Mouse (Mus musculus): Measurements from ENCODE around the gene Ccdc173.
A peak's percentile ranks its signal among the peaks of the same experiment; 100 is the strongest.

The Ccdc173 gene

GRCm38 (mm10) chr2:69778836-69779177 lies 10.6 kb downstream of the Ccdc173 start:
- no peak for DNase-seq

DNA sequence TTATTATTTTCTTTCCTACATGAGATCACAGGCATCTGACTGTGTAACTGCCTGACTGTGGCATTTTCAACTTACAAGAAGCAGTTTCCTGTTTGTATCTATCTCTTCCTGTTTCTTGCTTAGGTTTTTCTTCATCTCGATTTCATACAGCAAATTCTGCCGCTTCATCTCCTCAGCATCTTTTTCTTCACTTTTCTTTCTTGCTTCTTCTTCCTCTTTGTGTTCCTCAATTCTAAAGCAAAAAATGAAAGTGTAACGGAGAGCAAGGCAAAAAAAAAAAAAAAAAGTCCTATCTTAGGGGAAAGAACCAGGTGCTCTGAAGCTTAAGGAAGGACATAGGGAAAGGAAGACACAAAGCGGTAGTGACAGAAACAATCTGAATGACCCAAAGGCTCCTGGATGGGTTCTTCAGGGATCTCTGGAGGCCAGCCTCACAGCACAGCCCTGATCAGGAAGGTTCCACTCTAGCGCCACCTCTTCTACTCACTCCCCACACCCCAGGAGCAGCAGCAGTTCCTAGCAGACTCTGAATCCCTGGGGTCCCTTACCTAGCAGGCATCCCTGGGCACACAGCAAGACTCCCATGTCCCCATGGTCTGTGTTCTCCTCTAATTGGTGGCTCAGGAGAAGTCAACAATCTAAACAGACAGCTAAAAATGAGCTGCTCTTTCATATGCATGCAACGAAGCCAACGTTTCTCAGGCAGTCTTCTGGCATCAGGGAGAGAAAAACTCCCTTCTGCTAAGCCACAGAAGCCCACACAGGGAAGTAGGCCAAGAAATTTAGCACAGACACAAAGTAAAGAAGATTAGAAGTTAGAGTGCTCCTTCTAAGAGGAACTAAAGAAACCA lies 11.2 kb downstream of the Ccdc173 start:
- DNase-seq, result peak; percentile 28

- DNase-seq, result peak; percentile 29
Observed at GRCm38 (mm10) chr2:69773331-69773730, 16.0 kb downstream of the Ccdc173 start.

GRCm38 (mm10) chr2:69764716-69765115 lies 24.7 kb downstream of the Ccdc173 start:
- DNase-seq, result no peak

- DNase-seq, result no peak
Observed at GRCm38 (mm10) chr2:69763340-69763739, 26.0 kb downstream of the Ccdc173 start.

DNA sequence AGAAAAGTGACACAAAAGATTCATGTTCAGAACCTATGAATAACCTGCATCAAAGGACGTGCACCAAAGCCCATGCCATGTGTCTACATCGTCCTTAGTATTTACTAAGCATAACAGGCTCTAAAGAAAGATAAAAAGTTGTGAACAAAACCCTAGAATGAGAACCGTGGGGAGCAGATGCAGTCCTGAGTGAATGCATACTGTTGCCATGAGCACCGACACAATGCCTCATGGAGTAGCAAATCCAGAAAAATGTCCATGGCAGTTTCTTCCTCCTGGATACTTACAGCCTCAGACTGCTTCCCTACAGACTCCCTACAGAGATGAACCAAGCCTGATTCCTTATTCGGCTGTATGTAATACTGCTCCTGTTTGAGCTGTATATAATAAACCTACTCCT lies 28.4 kb downstream of the Ccdc173 start:
- DNase-seq, result no peak

GRCm38 (mm10) chr2:69745091-69745490 lies 44.3 kb downstream of the Ccdc173 start:
- no peak for DNase-seq

DNA sequence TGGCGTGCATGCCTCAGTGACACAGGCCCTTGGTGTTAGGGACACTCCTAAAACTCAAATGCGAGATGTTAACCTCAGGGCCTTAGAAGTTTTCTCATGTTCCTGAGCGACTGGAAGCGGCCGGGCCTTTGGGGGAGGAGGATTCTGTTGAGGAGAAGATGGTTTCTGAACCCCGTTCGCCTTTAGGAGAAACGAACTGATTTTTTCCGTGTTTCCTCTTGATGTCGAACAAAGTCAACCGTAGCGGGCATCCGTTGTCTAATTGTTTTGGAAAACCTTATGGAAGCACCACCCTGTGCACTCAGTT lies 65.9 kb downstream of the Ccdc173 start:
- no peak for DNase-seq

DNA sequence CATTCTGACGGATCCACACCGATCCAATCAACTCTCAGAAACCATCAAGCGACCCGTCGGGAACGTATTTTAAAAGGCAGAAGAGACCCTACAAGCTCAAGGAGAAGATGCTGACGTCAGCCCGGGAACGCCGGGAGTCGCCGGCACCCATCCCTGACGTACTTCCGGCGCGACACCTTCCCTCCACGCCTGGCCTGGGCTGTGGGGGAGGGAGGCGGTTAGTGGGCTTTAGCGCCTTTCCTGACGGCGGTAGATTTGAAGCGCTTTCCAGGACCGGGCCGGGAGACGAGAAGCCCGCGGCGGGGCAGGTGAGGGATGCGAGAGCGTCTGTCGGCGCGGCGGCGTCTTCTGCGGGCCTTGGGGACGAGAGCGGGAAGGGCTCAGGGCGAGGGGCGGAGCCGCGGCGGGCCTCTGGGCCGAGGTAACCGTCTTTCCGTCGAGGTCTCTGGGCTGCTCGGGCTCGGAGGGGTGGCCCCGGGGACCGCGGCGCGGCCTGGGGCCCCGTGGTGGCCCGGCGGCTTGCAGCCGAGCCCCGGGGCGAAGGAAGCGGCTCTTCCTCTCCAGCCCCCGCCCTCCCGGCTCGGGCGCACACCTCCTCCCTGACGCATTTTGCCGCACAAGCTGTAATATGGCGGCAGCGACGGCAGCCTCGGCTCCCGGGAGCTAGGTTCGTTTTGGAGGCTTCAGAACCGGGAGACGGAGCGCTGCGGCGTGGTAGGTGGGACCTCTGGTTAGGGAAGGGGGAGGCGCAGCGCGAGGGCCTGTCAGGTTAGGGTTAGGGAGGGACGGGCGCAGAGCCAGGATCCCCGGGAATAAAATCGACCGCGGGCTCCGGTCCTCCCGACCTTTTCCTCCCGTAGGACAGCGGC lies 66.5 kb downstream of the Ccdc173 start:
- DNase-seq, result peak; percentile 93

DNA sequence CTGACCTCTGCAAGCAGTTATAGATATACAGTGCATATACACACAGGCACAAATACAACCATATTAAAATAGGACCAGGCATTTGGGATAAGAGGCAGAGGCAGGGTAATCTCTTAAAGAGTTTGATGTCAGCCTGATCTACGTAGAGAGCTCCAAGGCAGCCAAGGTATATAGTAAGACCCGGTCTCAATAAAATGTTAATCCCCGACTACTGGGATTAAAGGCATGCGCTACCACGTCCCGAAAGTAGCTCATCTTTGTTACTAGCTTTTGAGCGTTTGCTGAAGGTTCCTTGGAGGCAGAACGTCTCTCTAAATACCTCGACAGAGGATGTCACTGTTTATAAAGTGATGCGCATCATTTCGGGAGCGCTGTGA lies 67.1 kb downstream of the Ccdc173 start, which contains the start of gene Ppig:
Ppig (plus strand) TSS at position 273 of the 377 bp plus-strand sequence.
- DNase-seq, result no peak

DNA sequence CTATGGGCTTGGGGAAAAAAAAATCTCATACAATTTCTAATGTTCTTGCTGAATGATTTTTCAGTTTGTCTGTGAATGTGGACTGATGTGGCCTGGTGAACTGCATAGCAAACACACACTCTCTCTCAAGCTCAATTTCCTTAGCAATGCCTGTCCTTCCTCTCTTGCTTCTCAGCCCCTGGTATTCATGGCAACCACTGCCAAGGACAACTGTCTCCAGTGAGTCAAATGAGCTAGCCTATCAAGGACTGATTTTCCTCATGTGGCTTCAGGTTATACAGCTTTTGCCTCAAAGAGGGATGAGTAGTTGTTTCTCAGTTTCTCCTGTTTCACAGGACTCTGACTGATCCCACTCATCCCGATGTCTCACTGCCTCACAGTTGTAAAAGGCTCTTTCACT lies 70.3 kb downstream of the Ccdc173 start:
- DNase-seq, result no peak

DNA sequence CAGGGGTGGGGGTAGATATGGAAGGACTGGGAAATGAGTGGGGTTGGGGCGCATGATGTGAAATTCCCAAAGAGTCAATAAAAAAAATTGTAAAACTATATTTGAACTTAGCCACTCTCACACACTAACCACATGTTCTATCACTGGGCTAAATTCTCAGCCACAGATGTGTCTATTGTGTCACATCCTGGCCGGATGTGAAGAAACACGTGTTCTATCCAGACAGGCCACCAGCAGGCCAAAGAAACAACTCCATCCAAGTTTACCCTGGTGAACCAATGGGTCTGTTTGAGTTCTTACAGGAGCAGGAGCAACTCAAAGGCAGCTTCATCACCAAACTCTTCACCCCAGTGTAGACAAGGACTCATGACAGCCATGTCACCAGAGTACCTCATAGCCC lies 72.9 kb downstream of the Ccdc173 start:
- no peak for DNase-seq

DNA sequence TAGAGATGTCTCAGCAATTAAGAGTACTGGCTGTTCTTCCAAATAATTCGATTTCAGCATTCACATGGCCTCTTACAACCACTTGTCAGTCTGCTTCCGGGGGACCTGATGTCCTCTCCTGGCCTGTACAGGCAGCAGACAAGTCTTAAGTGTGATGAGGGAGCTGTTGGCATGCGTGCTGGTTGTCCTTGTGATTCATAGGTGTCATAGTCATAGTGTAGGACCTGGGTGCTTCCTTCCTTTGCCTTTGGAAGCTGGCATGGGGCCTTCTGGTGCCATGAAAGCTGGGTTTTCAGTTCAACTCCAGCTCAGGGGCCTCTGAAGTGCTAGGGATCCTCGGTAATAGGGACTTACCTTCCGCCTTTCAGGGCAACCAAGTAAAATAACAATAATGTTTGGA lies 75.2 kb downstream of the Ccdc173 start:
- DNase-seq, result no peak

DNA sequence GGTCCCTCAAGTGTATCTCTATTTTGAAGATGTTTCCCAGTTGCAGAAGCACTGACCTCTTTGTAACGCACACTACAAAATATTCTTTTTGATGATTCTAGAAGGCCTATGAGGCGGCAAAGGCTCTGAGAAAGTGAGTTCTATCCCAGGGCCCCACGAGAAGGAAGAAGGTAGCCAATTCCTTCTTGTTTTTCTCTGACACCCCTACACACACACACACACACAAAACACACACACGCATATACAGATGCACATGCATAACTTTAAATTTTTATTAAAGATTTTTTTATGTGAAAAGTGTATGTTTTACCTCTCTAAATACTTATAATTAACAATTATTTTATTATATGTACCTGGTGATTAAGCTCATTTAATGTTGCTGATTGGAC lies 75.8 kb downstream of the Ccdc173 start:
- DNase-seq, result no peak

DNA sequence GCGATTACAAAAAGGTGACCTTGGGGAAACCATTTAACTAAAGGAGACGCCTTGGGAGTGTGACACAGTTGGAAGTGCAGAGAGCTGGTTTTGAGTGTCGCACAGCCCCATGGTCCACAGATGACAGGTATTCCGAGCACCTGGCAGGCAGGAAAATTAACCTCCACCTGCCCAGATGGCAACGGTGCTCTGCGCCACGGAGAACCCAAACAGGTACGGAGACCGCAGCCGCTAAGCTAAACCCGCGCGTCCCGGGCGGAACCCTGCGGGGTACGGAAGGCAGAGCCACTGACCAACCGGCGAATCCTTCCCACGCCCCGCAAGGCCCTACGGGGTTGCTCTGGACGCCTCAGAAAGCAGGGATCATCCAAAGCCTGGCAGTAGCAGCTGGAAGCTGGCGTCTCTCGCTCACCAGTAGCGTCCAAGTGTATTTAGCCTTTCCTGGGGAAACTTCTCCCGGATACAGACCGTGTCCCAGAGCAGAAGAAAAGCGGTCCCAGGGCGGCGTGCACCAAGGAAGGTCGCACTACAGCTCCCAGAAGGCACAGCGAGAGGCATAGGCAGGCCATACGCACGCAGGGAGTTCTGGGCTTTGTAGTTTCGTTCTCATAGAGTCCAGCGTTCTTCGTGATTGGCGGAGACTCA lies 76.3 kb downstream of the Ccdc173 start, which contains the start of gene Fastkd1:
Fastkd1 (minus strand) TSS at position 536 of the 645 bp plus-strand sequence.
- DNase-seq, result peak; percentile 94

DNA sequence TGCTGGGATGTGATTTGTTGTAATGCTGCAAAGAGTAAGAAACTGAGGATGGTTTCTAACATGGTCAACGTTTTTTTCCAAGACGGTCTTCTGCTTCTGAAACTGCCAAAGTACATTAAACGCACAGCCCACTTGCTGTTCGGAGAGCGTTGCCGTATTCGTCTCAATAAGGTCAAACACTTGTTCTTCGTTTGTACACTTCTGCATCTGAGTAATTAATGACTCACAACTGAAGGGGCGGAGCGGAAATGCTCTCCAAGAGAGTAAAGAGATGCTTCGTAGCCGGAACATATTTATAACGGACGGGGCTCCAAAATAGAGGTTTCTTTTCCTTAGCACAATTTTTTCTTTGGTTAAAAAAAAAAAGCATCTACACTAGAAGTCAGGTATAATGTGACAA lies 77.2 kb downstream of the Ccdc173 start:
- DNase-seq, result peak; percentile 12

All from layer of hippocampus, adult 9-11 months (tissue).